Mouse (Mus musculus) adrenal gland, postnatal 0 days (tissue): ENCODE results near the gene Kncn. TPM values are rescaled to one million over a fixed set of nuclear protein-coding genes. Genes with fewer than 3 reads are reported as not detected.

Experiments used
- polyA plus RNA-seq: library from polyadenylated mRNA; unstranded; fragments of >200 nt; fragmentation: Nextera tagmentation; extraction: Ambion mirVana; gene quantifications from 2 replicates; pipeline ENCODE4 v1.2.1, GENCODE M21; 2015

The Kncn gene
- polyA plus RNA-seq, result not detected in 2 replicates

GRCm38 (mm10) chr4:115884022-115884421 is at the start of gene Kncn:
Gene Kncn (plus strand): TSS chr4:115884400.

GRCm38 (mm10) chr4:115838696-115839641 is 45.2 kb upstream of the Kncn start, which contains the start of gene Mknk1:
Gene Mknk1 (plus strand): TSS chr4:115839198.

GRCm38 (mm10) chr4:115890553-115890952 is 6.4 kb downstream of the Kncn start, which contains the start of gene 6430628N08Rik:
Gene 6430628N08Rik (plus strand): TSS chr4:115890665.

Other genes with a start within 250 kb of the Kncn start
- gene Cyp4b1, start 236.7 kb upstream of the Kncn start, polyA plus RNA-seq, result 25.5 and 38.0 TPM in 2 replicates
- gene Efcab14, start 146.7 kb upstream of the Kncn start, polyA plus RNA-seq, result 26.2 and 44.1 TPM in 2 replicates
- gene Tex38, start 103.4 kb upstream of the Kncn start, polyA plus RNA-seq, result 0.27 and 1.9 TPM in 2 replicates
- gene Atpaf1, start 99.6 kb upstream of the Kncn start, polyA plus RNA-seq, result 62.3 and 94.2 TPM in 2 replicates
- gene Mob3c, start 56.3 kb upstream of the Kncn start, polyA plus RNA-seq, result 8.8 and 16.6 TPM in 2 replicates
- 24.8 and 37.4 TPM in 2 replicates for gene Mknk1, start 45.2 kb upstream of the Kncn start, polyA plus RNA-seq
- not detected in 2 replicates for gene 6430628N08Rik, start 6.3 kb downstream of the Kncn start, polyA plus RNA-seq
- 0.05 TPM in 1 of 2 replicates, not detected in the other for gene Dmbx1, start 55.5 kb downstream of the Kncn start, polyA plus RNA-seq
- 4.6 and 5.6 TPM in 2 replicates for gene Faah, start 133.5 kb downstream of the Kncn start, polyA plus RNA-seq
- gene Nsun4, start 169.5 kb downstream of the Kncn start, polyA plus RNA-seq, result 11.8 and 22.1 TPM in 2 replicates
- gene Uqcrh, start 190.7 kb downstream of the Kncn start, polyA plus RNA-seq, result 696 and 1,011 TPM in 2 replicates
- 44.3 and 55.9 TPM in 2 replicates for gene Lrrc41, start 190.9 kb downstream of the Kncn start, polyA plus RNA-seq
- 4.6 and 9.3 TPM in 2 replicates for gene Rad54l, start 239.3 kb downstream of the Kncn start, polyA plus RNA-seq
- 36.6 and 41.9 TPM in 2 replicates for gene Pomgnt1, start 239.4 kb downstream of the Kncn start, polyA plus RNA-seq